Mouse (Mus musculus): ENCODE data around the gene Mocs1.

DNA sequence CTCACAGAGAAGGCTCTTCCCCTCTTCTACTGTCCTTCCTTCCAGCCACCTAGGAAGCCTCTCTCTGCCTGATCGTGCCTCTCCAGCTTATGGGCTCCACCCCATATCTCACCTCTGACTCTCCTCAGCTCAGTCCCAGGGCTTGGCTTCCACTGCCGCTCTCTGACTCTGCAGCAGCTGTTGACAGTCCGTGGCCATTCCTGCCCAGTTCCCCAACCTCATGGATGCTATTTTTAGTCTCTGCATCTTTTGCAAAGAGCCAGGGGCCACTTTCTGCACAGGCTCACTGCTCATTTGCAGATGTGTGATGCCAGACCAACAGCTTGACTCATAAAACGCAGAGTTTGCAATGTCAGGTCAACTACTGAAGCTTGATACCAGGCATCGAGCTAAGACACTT is 60.9 kb downstream of the Mocs1 start:
- TF ChIP-seq CTCF (conservative IDR thresholded peaks at IDR 0.05; ENCODE audit: insufficient read depth, insufficient read length, low read depth, low read length) (no peak), POLR2A (IDR thresholded peaks at IDR 0.05; ENCODE audit: low read depth, low read length) (no peak)

All from kidney, adult 2 months (tissue).